Mouse (Mus musculus) liver, embryonic 15.5 days (tissue): Measurements from ENCODE around the gene Ptn. TPM values are rescaled to one million over a fixed set of nuclear protein-coding genes. Genes with fewer than 3 reads are reported as not detected.

ENCODE experiments used
- ATAC-seq: fragments of 200-750 bp; cut with Nextera tagmentation; 2 replicates; pipeline ENCODE4 v1.8.0; 2017; ENCODE audit warnings: moderate number of reproducible peaks, mild to moderate bottlenecking, moderate library complexity; ENCODE audit not compliant: insufficient read depth
- H3K27ac ChIP-seq: fragments of 300-500 bp; sonication (generic); replicated peaks from 2 replicates; pipeline ENCODE4 v1.5.1; 2015; ENCODE audit warnings: mild to moderate bottlenecking, inconsistent platforms
- H3K27me3 ChIP-seq: fragments of 300-500 bp; sonication (generic); 2 replicates; pipeline ENCODE4 v1.6.1; 2015; ENCODE audit warnings: mild to moderate bottlenecking, inconsistent platforms
- H3K36me3 ChIP-seq: fragments of 300-500 bp; sonication (generic); replicated peaks from 2 replicates; pipeline ENCODE4 v1.6.1; 2015; ENCODE audit warnings: moderate library complexity, mild to moderate bottlenecking, inconsistent platforms
- H3K4me1 ChIP-seq: fragments of 300-500 bp; sonication (generic); replicated peaks from 2 replicates; pipeline ENCODE4 v1.6.1; 2015; ENCODE audit warnings: inconsistent platforms
- H3K4me2 ChIP-seq: fragments of 300-500 bp; sonication (generic); 2 replicates; pipeline ENCODE4 v1.6.1; 2015; ENCODE audit warnings: moderate library complexity, mild to moderate bottlenecking, inconsistent platforms
- H3K4me3 ChIP-seq: fragments of 300-500 bp; sonication (generic); replicated peaks from 2 replicates; pipeline ENCODE4 v1.5.1; 2015; ENCODE audit warnings: mild to moderate bottlenecking, inconsistent platforms
- H3K9ac ChIP-seq: fragments of 300-500 bp; sonication (generic); 2 replicates; pipeline ENCODE4 v1.6.1; 2015; ENCODE audit warnings: moderate library complexity, mild to moderate bottlenecking, inconsistent platforms
- H3K9me3 ChIP-seq: fragments of 300-500 bp; sonication (generic); replicated peaks from 2 replicates; pipeline ENCODE4 v1.6.1; 2016; ENCODE audit warnings: inconsistent platforms
- WGBS: fragments of 180-500 bp; shearing (Covaris S2); methylation state at CpG from one replicate; pipeline ENCODE4 v1.1.7; 2015; ENCODE audit warnings: mixed read lengths; ENCODE audit not compliant: insufficient replicate concordance; 5-methylcytosine and 5-hydroxymethylcytosine counted together
- microRNA-seq: library from miRNA; unstranded; fragments of <30 nt; microRNA quantifications from one replicate; pipeline ENCODE4, GENCODE M21; 2016
- polyA plus RNA-seq: library from polyadenylated mRNA; unstranded; fragments of >200 nt; fragmentation: Nextera tagmentation; extraction: Ambion mirVana; gene quantifications from 2 replicates; pipeline ENCODE4 v1.2.1, GENCODE M21; 2015

Gene Ptn
- polyA plus RNA-seq, 1 experiment from 2014 or later: 14.7 TPM

DNA sequence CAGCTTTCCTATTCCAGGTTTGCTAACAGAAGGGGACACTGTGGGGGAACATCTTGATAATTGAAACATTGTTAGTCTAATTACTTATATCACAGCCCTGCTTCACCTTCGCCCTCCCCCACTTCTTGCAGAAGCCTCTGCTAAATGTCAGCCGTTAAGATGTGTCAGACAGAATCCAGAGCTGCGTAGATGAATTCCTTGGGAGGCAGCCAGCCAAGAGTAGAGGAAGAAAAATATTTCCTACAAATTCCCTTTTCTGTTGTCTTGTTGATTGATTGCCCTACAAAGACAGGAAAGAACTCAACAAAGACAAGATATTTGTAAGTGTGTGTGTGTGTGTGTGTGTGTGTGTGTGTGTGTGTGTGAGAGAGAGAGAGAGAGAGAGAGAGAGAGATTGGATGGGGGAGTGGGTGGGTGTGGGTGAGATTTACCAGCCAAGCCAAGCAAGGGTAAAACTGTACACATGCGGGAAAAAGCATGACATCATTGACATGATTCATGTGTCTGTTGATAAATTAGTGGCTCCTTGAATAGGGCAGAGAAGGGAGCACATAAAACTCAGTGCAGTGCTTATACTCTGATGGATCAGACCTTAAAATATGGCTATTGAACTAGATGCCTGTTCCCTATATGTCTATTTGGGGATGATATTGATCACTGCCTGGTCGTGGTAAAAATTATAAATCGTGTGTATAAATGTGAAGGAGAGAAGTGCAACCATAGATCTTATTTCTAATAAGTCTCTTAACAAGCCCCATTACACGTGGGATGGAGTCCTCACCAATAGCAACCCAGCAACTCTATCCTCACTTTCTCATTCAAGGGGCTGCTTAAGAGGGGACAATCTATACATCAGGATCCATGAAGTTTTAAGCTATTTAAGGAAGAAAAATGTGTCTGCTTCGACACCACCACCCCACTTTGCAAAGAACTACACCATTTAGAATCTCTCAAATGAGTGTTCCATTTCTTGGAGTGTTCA is 133.0 kb downstream of the Ptn start:
- Histone ChIP-seq H3K4me3 (no peak overlapping the region), H3K4me1 (no peaks in the 10 kb centered on the region), H3K36me3 (no peaks in the 10 kb centered on the region), H3K27ac (no peak overlapping the region), H3K9ac (no peak overlapping the region), H3K4me2 (no peak overlapping the region), H3K9me3 (no peaks in the 10 kb centered on the region), H3K27me3 (no peaks in the 10 kb centered on the region)
- WGBS: 47% methylated on average over 8 of the region's 8 CpGs
- ATAC-seq: no peak

GRCm38 (mm10) chr6:36672399-36673221 is 137.4 kb downstream of the Ptn start:
- Histone ChIP-seq H3K27me3 (no peaks in the 10 kb centered on the region), H3K36me3 (no peaks in the 10 kb centered on the region), H3K9me3 (no peaks in the 10 kb centered on the region), H3K27ac (no peak overlapping the region), H3K4me3 (no peak overlapping the region), H3K4me2 (no peak overlapping the region), H3K4me1 (no peaks in the 10 kb centered on the region), H3K9ac (no peak overlapping the region)
- no peak for ATAC-seq
- WGBS: 72% methylated on average over 11 of the region's 11 CpGs

GRCm38 (mm10) chr6:36671274-36671673 is 138.7 kb downstream of the Ptn start:
- Histone ChIP-seq H3K27me3 (no peaks in the 10 kb centered on the region), H3K4me1 (no peaks in the 10 kb centered on the region), H3K9ac (no peak overlapping the region), H3K4me2 (no peak overlapping the region), H3K4me3 (no peak overlapping the region), H3K27ac (no peak overlapping the region), H3K9me3 (no peaks in the 10 kb centered on the region), H3K36me3 (no peaks in the 10 kb centered on the region)
- no peak for ATAC-seq
- WGBS: 73% methylated on average over 3 of the region's 3 CpGs

Small RNAs within 50 kb of the gene (microRNA-seq; reads per million reads assigned to microRNA genes)
- not detected for gene Gm25111
